Mouse (Mus musculus) left cerebral cortex, postnatal 36 days (tissue): Measurements from ENCODE around the gene Hk2. TPM values are rescaled to one million over a fixed set of nuclear protein-coding genes. Genes with fewer than 3 reads are reported as not detected.

Experiments used
- DNase-seq, 2 experiments: peaks; one replicate each; pipeline ENCODE4 v3.0.0; 2021 to 2022; ENCODE audit warnings: low spot score in 2 of 2, mixed read lengths in 1 of 2
- intact Hi-C: fragments of 180-260 bp; cut with DNase I; formaldehyde crosslinking; loops from one replicate; pipeline ENCODE4 v1.15.1; 2025
- total RNA-seq, 2 experiments: library from RNA; stranded (reverse); gene quantifications; 2 replicates each; pipeline ENCODE4 v1.2.3; 2021

Gene Hk2
- total RNA-seq = 1 to 10 TPM; 3.2 to 5.6 TPM

DNA sequence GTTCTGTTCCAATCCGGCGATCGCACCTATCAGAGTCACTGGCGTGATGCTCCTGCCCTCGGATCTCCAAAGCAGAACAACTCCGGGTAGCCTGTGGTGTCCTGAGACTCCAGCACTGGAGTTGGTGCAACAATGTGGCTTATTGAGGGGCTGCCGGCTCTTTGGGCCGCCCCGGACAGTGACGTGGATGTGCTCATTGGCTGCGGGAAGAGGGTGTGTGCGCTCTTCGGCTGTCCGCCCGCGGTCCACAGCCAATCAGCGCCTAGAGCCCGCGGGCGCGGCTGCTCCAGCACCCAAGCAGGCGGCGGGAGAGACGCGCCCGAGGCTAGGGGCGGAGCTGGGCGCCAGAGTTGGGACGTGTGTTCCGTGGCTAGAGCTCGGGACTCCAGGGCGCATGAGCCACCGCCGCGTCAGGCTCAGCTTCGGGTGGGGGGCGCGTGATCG, at the start of gene Hk2:
Hk2 (minus strand) TSS at position 134 of the 444 bp plus-strand sequence.
- intact Hi-C loops = no loop called here
- peak; percentile 74 to 83 for DNase-seq

DNA sequence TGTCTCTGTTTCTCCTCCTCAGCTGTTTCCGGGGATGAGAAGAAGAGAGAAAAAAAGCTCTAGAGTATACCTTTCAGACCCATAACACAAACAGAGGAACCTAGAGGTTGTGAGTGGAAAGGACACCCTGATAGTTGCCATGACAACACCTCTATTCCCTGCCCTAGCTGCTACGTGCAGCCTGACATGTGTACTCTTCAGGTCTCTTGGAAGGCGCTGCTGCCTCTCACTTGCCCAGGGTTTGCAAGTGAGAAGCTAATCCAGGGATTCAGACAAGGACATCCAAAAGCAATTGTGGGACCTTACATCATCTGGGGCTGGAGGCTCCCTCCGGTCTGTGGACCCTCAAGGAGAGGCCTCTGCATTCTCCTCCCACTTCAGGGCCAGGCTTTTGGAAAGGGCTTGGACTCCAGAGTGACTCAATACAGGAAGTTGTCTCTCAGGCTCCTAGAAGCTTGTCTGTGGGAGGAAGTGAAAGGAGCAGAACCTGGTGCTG, 47.6 kb upstream of the Hk2 start:
- intact Hi-C loops = no loop called here
- DNase-seq = no peak

DNA sequence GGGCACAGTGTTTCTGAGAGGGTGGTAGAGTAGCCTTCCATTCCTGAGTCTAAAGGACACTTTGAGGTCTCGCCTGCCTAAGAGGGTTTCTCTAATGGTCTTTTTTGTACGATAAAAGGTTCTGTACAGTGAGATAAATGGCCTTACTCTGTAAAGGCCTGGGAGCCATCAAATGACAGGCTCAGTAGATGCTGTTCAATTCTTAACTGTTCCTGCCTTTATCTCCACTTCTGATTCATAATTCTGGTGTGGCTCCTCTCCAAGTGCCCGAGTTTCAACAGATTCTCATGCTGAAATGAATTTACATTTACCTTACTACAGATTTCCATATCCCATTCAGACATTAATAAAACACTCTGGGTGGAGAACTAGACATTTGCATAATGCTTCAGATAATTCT, 46.5 kb upstream of the Hk2 start:
- DNase-seq = no peak
- intact Hi-C loops = no loop called here

DNA sequence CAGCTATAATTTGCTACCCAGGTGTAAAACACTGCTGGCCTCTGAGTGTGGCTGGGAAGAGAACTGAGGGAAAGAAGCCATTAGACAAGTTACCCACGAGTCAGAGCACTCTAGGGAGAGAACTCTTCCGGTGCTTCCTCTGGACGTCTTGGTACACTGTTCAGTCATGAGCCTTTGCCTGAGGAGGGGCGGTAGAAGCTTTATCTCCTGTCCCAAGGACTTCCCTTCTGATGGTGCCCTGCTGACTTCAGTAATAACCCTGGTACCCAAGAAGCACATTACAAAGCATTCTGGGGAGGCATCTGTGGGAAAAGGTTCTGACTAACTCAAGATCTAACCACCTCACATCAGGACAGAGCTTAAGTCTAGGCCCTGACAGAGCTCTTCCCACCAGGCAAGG, 40.6 kb upstream of the Hk2 start:
- no peak for DNase-seq

DNA sequence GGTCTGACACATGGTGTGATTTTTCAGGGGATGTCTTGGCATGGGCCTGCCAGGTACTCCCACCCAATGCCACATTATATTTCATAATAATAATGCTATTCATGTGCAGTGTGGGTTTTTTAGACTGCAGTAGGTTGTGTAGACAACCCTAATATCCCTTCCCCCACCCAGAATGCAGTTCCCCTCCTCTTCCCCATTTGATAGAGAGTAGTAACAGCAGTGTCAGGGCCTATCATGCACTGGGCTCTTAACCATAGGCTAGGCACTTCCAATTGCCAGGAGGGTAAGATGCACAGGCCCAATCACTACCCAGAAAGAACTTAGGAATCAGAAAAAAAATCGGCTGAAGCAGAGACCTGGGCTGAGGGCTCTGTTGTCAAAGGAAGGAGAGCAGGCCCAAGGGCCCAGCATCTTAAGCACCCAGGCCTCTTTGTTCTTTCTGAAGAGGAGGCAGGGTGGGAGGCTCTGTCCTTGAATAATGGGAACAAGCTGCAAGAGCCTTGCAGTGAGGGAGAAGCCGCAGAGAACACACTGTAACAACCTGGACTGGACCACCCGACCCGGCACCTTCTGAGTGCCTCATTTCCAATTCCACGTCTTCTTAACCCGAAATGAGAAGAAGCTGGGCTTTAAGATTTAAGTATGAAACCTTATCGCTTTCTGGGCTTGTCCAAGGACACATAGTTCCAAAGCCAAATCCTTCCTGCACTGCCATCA, 33.9 kb upstream of the Hk2 start:
- no peak for DNase-seq
- intact Hi-C loops = no loop called here

More for the DNA sequence above, 40.6 kb upstream of the Hk2 start:
- intact Hi-C loops = no loop called here

DNA sequence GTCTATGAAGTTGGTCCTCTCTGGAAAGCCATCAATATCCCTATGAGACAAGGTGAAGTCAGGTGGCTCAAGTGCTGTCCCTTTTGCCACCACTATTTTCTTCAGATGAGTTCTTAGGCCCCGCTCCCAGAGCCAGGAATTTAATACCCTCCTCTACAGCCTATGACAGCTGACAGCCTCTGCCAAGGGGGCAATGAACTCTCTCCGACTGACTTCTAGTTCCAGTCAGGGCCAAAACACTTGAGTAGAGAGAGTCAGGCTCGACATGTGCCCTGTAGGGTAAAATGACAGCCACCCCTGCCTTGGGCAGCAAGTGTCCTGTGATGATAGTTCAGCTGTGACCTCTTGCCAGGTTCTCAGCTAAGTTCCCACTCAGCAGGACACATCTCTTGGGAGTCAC, 32.7 kb upstream of the Hk2 start:
- intact Hi-C loops = no loop called here
- no peak for DNase-seq

DNA sequence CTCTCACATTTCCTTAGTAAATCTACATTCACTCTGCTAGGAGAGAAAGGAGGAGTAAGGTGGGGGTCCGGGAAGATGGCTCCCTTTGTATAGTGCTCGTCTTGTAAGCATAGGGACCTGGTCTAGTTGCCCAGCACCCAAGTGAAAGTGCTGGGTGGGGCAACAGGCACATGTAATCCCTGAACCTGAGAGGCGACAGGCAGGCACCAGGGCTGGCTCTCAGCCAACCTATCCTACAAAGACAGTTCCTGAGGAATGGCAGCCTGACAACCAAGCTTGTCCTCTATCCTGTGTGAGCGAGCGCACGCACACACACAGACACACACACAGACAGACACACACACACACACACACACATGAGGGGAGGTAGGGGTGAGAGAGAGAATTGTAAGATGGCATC, 32.2 kb upstream of the Hk2 start:
- DNase-seq = no peak
- intact Hi-C loops = no loop called here

DNA sequence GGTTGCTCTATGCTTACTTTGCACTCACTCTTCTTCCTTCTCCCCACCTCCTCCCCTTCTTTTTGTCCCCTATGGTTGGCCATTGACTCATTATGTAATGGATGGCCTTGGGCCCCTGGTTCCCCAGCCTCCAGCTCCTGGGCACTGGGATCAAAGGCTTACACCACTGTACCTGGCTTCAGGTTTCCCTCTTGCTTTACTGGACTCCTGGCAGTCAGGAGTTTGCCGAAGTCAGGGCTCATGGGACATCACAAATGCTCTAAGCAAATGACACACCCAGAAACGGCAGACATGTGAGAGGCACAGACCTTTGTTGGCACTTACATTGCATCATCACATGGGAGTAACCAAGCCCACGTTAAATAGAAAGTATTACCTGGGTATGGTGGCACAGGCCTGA, 31.6 kb upstream of the Hk2 start:
- no peak for DNase-seq
- intact Hi-C loops = no loop called here

DNA sequence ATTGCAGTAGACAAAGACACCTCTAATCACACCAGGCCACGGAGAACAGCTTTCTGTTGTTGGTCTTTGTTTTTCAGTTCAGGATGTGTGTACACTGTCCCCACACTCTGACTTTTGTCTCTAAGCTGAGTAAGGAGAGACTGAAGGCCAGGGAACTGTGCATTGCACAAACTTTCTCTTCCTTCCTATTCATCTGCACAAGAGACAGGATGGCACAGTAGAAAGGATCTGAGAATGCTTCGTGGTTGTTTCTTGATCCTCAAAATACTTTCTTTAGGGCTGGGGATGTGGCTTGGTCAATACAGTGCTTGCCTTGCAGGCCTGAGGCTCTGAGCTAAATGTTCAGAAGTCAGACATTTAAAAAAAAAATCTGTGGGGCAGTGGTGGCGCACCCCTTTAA, 30.7 kb upstream of the Hk2 start:
- DNase-seq = no peak
- intact Hi-C loops = no loop called here

DNA sequence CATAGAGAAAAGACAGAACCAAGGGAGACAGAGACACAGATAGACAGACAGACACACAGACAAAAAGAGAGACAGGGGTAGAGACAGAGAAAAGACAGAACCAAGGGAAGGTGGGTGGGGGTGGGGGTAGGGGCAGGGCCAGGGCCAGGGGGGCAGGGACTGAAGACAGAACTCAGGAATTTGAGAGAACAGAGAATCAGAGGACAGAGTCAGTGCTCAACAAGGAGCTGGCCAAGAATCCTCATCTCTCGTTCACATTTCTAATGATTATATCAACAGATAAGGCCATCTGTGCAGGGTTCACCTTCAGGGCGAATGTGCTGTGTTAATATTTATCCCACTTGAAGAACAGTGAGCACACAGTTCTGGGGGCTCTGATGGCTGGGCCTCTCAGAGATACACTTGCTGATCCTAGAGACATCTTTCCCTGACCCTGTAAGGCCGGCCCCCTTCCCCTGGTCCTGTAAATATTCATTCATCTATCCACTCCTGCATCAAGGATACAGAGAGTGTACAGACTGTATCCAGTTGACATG, 24.0 kb upstream of the Hk2 start:
- DNase-seq = no peak
- intact Hi-C loops = no loop called here

DNA sequence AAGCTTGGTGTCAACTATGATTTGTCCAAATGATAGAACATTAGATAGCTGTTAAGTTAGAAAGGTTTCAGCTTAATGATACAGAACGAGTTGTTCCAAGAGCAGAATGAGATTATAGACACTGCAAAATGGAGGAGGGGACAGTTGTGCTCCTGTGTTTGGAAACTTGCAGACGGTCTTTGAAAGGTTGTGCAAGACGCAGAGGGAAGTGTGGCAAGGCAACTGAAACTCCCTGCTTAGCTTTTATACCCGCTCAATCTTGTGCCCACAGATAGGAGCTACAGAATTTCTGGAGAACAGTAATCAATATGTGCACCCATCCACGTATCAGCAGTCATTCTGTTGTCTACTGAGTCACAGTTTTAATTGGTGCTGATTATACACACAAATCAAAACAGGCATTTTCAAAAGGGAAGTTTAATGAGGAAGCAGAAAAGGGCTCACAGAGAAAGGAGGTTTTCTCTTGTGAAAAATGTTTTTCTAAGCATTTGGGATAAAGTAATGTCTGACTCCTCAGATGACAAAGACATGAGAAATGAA, 23.1 kb upstream of the Hk2 start:
- DNase-seq = no peak
- intact Hi-C loops = no loop called here

DNA sequence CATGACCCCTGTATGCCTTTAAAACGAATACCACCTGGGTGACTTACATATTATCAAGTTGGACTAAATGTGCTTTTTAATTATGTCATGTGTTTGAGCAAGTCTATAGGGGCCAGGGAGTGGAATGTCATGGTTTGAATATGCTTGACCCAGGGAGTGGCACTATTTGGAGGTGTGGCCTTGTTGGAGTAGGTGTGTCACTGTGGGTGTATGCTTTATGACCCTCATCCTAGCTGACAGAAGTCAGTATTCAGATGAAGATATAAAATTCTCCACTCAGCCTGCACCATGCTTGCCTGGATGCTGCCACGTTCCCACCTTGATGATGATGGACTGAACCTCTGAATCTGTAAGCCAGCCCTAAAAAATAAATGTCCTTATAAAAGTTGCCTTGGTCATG, 16.6 kb upstream of the Hk2 start:
- intact Hi-C loops = no loop called here
- DNase-seq = no peak

DNA sequence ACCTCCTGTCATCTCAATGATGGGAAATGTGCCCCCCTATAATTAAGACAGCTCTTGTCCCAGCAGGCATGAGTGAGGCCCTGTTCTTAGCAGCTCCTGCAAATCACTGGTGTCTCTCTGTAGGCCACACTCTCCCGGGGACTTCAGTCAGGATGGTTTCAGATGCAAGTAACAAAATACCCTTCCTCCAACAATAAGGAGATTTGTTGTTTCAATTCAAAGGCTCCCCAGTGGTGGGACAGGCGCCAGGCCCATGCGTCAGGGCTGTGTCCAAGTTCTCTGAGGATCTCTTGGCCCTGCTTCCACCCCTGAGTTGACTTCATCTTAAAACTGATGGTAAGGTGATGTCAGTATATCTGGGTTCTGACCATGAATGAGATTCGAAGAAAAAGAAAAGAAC, 9.7 kb upstream of the Hk2 start:
- no peak for DNase-seq
- intact Hi-C loops = no loop called here

DNA sequence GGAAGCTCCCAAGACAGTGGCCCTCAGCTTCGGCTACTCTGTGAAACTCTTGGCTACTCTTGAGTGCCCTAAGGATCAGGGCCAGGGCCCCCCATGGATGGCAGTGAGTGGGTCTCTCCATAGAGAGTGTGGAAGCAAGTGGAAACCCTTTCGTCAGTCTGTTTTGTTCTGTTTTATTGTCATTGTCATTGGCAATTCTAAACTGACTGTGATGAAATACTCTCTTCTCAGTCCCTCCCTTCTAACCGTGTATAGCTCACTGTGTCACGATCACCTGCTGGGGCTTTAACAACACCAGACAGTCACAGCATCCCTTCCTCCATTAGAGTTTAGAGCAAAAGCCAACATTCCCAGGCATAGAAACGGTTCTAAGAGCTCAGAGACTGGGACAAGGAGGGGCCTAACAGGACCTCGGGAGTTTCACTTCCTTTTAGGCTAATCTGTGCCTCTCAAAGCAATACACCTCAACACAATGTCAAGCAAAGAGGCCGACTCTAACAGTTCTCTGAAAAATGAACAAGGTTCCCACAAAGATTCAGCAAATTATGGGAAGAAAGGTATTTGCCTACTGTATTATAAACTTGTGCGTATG, 6.6 kb upstream of the Hk2 start:
- no peak for DNase-seq
- intact Hi-C loops = no loop called here

DNA sequence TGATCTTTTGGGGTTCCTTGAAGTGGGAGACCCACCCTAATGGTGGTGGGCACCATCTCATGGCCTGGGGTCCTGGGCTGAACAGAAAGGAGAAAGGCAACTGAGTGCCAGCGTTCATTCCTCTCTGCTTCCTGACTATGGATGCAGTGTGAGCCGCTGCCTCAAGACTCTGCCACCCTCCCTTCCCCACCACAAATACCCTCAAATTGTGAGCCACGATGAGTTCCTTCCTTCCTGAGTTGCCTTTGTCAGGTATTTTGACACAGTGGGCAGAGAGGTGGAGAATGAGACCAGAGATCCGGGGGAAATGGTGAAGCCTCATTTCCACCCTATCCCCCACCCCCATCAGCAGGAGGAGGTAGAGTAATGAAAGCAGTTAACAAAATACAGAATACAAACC, 6.1 kb upstream of the Hk2 start:
- DNase-seq = no peak
- intact Hi-C loops = no loop called here

DNA sequence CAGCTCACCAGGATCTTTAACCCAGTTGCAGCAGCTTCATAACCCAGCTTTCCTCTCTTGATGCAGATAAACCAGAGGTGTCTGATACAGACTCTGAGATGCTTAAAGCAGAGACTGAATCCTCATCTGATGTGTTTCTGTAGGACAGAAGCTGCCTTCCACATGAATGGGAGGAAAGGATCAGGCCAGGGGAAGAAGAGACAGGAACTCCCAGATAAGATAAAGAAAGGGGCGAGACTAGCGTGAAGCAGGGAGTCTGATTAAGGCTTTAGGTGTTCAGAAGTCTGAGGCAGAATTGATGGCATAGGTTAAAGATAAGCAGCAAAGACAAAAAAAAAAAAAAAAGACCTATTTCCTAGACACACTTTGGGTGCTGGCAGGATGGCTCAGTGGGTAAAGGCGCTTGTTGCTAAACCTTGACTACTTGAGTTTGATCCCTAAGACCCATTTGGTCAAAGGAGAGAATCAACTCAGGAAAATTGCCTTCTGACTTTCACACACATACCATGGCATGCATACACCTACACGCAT, 2.9 kb upstream of the Hk2 start:
- DNase-seq = no peak
- intact Hi-C loops = no loop called here

DNA sequence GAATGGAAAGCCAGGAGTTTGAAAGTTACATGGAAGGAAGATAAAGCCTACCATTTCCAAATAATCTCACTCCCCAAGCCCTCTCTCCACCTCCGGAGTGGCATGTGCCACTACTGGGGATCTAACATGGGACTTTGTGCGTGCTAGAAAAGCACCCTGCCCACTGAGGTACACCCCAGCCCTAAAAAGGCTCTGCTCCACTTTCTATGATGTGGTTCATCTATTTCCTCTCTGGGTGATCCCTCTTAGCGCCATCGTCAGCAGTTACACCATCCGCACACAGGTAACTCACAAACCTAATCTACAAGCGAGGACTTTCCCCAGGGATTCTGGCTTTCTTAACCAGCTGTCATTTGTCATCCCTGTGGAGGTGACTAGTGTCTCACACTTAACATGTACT, 1.1 kb upstream of the Hk2 start:
- no peak for DNase-seq
- intact Hi-C loops = no loop called here

DNA sequence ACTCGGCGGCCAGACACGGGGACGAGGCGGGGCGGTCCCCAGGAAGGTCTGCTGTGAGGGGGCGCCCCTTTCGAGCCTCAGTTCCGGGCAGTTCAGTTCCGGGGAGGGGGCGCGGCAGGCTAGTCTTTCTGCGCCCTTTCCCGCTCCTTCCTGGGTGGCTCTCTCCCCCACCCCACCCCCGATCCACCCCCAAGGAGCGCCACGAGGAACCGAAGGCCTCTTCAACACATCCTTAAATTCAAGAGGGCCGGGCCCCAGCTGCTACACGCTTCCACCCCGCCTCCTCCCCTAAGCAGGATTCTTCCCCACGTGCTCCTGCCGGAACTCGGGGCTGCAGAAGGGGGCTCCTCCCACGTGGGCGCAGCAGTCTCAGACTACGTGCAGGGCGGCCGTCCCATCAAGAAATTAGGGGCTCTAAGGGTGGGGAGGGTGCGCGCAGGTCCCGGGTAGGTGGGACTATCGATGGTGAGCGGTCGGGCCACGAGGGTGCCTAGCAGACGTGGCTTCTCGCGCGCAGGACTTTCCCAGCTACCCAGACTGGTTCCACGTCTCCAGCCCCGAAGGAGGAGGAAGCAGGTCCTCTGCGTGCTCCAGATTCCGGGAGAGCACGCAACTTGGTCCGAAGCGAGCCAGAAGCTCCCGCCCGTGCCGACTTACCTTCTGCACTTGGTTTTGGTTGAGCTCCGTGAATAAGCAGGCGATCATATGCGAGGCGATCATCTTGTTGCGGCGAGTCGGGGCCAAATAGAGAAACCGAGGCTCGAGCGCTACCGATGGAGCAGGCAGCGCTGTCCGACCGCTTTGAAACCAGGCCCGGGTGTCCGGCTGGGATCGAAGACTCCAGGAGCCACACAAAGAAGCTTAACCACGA, 758 bp downstream of the Hk2 start:
- intact Hi-C loops = no loop called here
- peak in 1 of 2 experiments; percentile 9 for DNase-seq

DNA sequence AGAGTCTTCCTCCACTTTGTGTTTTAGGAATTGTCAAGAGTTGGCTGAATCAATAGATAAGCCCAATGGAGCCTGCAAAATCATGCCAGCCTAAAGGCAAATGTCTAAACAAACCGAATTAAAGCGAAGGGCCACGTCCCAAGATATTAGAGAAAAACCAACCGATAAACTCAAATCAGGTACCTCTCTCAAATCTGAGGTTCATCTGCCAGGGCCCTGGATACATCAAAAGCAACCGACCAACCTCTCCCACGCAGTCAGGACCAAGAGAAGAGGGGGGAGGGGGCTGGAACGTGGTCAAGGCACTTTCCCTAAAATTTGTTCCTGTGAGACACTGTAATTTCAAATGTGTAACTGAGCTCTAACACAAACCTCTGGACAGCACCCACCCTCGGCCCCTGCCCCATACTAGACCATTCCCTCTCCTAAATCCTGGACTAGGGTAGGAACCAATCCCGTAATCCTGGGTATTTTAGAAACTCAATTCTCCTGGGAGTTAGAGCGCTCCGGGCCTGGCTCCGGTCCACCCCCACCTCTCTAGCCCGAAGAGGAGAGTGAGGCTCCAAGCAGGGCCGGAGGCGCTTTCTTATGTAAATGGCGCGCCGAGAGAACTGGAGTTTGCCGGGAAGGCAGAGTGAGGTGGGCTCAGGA, 1.7 kb downstream of the Hk2 start:
- intact Hi-C loops = no loop called here
- DNase-seq = no peak
